Comparison of ENCODE assay signal across 9 mouse cellular contexts in the genomic region with DNA sequence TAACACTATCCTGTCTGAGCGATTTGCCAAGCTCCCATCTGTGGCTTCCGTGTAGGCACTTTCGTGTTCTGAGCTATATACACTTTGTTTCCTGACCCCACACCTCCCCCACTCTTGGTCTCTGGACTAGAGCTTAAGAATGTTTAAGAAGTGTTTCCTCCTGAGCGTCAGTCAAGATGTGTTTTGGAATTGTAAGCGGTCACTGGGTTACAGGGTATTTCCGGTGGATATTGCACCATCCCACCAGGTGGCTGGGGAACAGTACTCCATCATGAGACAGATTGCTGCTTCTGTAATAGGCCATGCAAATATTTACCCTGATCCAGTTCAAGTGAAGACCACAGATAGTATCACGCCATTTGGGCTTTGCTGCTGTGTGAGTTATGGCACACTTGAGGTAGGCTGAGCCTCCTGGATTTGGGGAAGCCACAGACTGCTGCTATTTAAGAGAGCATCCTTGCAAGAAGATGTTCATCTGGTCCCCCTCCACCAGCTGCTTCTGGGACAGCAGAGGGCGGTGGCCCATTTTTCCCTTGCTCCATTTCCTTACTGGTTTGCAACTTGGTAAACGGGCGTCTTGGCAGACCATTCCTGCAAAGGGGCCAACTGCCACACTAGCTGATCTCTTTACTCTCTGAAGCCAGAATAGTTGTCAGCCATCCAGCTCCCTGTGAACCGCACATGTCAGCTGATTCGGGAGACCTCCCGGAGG.
DNase-seq lines count a peak whose midpoint lies in the region; ATAC-seq and TF ChIP-seq lines count a peak whose summit lies in the region.
"Had no signal": no experiment of that assay in that cellular context is flagged by ENCODE, and none has a peak within 500 bp of the region (broad histone marks: within the 10 kb centered on the region; RNA-seq: fewer than 3 reads in every experiment).

No protein-coding gene starts in this region.

- ATAC-seq in forebrain, postnatal 0 days: peak; percentile 62
- ATAC-seq in kidney, embryonic 16.5 days (ENCODE audit: low FRiP score, low TSS enrichment): no peak; the same call in 1 of the 2 replicates

- 45% methylated on average over 13 of the region's 13 CpGs for WGBS in forebrain, postnatal 0 days
- WGBS in kidney, embryonic 16.5 days: 51% methylated on average over 13 of the region's 13 CpGs

- H3K4me3 ChIP-seq in forebrain, postnatal 0 days (ENCODE audit: low read depth, low read length): no peak overlapping the region
- no peak overlapping the region for H3K4me3 ChIP-seq in myocyte
- H3K4me3 ChIP-seq in kidney, embryonic 16.5 days (ENCODE audit: low read length): no peak overlapping the region

- no peaks in the 10 kb centered on the region for H3K9me3 ChIP-seq in forebrain, postnatal 0 days (ENCODE audit: low read length)
- H3K9me3 ChIP-seq in kidney, embryonic 16.5 days (ENCODE audit: low read length): no peaks in the 10 kb centered on the region

- no peaks in the 10 kb centered on the region for H3K79me2 ChIP-seq in myocyte (ENCODE audit: control insufficient read depth, insufficient read depth)

- no peaks in the 10 kb centered on the region for H3K27me3 ChIP-seq in forebrain, postnatal 0 days (ENCODE audit: insufficient read depth, low read length)
- H3K27me3 ChIP-seq in myocyte (ENCODE audit: control insufficient read depth, insufficient read depth, insufficient read length): no peaks in the 10 kb centered on the region
- H3K27me3 ChIP-seq in kidney, embryonic 16.5 days (ENCODE audit: insufficient read depth, low read length): no peaks in the 10 kb centered on the region

- H3ac ChIP-seq in myocyte (ENCODE audit: control insufficient read depth, insufficient read length): no peak overlapping the region

- no peak for TF ChIP-seq POLR2A in myocyte (IDR thresholded peaks at IDR 0.05; ENCODE audit: insufficient read length, low read depth)

- H3K4me2 ChIP-seq in forebrain, postnatal 0 days (ENCODE audit: low read depth): no peak overlapping the region
- peak overlapping the region; percentile 33 for H3K4me2 ChIP-seq in myocyte (ENCODE audit: low read depth)
- H3K4me2 ChIP-seq in kidney, embryonic 16.5 days (replicated peaks; ENCODE audit: low read depth, low read length): no peak overlapping the region

- DNase-seq in adrenal gland, postnatal 10 days: peak; percentile 10
- DNase-seq in adrenal gland, adult (ENCODE audit: inconsistent age in 2 of 2, low spot score in 1 of 2): no peak
- DNase-seq in 3T3-L1 (ENCODE audit: low read depth, low spot score): peak; percentile 70
- DNase-seq in forebrain, postnatal 0 days: peak; percentile 68
- peak; percentile 55 for DNase-seq in heart, postnatal 4 days
- no peak for DNase-seq in adrenal gland, adult 8-10 months

- no peak for TF ChIP-seq CTCF in forebrain, postnatal 0 days (IDR thresholded peaks at IDR 0.05; ENCODE audit: low read depth)

- no peaks in the 10 kb centered on the region for H3K36me3 ChIP-seq in forebrain, postnatal 0 days (ENCODE audit: insufficient read depth)
- H3K36me3 ChIP-seq in myocyte (ENCODE audit: control insufficient read depth, insufficient read depth): no peaks in the 10 kb centered on the region
- no peaks in the 10 kb centered on the region for H3K36me3 ChIP-seq in kidney, embryonic 16.5 days (ENCODE audit: insufficient read depth, low read length)

- no peak overlapping the region for H3K9ac ChIP-seq in forebrain, postnatal 0 days
- H3K9ac ChIP-seq in kidney, embryonic 16.5 days (replicated peaks; ENCODE audit: low read length): no peak overlapping the region
- H3K9ac ChIP-seq: liver, embryonic 14.5 days had no signal

- no peak overlapping the region for H3K27ac ChIP-seq in forebrain, postnatal 0 days (ENCODE audit: low read depth, low read length)
- H3K27ac ChIP-seq in kidney, embryonic 16.5 days (ENCODE audit: low read length): no peak overlapping the region
- H3K27ac ChIP-seq: liver, embryonic 14.5 days had no signal

- H3K4me1 ChIP-seq in forebrain, postnatal 0 days (ENCODE audit: insufficient read depth): peaks cover 13% of the 10 kb centered on the region; the same call in 1 of the 2 replicates
- H3K4me1 ChIP-seq in kidney, embryonic 16.5 days (ENCODE audit: insufficient read depth, low read length): peaks cover 18% of the 10 kb centered on the region; the same call in 1 of the 2 replicates

TF ChIP-seq in myocyte, 11 proteins besides CTCF, POLR2A, EP300 and RAD21:
- TF ChIP-seq MYOG (IDR thresholded peaks at IDR 0.05; ENCODE audit: control insufficient read depth in 1 of 3, insufficient read depth in 1 of 3, insufficient read length in 2 of 3, low read depth in 2 of 3) (no peak), MYOD1 (IDR thresholded peaks at IDR 0.05; ENCODE audit: control insufficient read depth in 1 of 3, insufficient read length in 2 of 3, low read depth in 2 of 3) (no peak), E2F4 (IDR thresholded peaks at IDR 0.05; ENCODE audit: insufficient read depth) (no peak), CEBPB (IDR thresholded peaks at IDR 0.05; ENCODE audit: insufficient read depth, poor library complexity, severe bottlenecking) (no peak), TCF3 (IDR thresholded peaks at IDR 0.05; ENCODE audit: insufficient read length, low read depth) (no peak), USF1 (IDR thresholded peaks at IDR 0.05; ENCODE audit: low read depth) (no peak)
TF ChIP-seq in myocyte: peak in this region for 0.

Comparison
In these comparisons a context has a peak if more than half of its experiments do, and no peak if none do; other contexts are left out.
1. DNase-seq: peak in adrenal gland, postnatal 10 days (single experiment), 3T3-L1 (single experiment), forebrain, postnatal 0 days (single experiment) and heart, postnatal 4 days (single experiment); none in adrenal gland, adult (0 of 2) and adrenal gland, adult 8-10 months (single experiment).